In the genomic region with DNA sequence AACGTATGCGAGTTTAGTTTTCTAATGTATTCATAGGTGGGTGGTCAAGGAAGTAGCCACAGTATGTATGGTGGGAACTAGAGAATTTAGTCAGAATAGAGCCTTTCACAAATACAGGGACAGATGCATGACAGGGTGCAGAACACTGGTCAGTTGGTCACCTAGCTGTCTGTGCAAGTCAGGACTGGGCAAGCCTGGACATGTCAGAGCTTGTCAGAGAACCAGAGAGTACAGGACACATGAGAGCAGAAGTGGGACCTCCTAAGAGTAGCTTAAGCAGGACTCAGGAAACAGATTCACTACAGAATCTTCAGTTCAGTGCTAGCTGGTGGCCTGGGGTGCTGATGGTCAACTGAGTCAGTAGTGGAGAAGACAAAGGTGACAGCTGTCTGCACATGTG, we compare ENCODE assay signal across 29 mouse cellular contexts.
"Had no signal": no experiment of that assay in that cellular context is flagged by ENCODE, and none has a peak within 500 bp of the region (broad histone marks: within the 10 kb centered on the region; RNA-seq: fewer than 3 reads in every experiment).

No protein-coding gene starts in this region.

- H3K27ac ChIP-seq: limb, embryonic 10.5 days; limb, embryonic 12.5 days; limb, embryonic 13.5 days; limb, embryonic 15.5 days; liver, embryonic 12.5 days; liver, embryonic 13.5 days; liver, embryonic 14.5 days; liver, embryonic 15.5 days; lung, embryonic 15.5 days; macrophage; midbrain, embryonic 10.5 days; midbrain, embryonic 12.5 days; midbrain, embryonic 13.5 days; midbrain, embryonic 15.5 days; neural tube, embryonic 12.5 days had no signal

- H3K9ac ChIP-seq: limb, embryonic 12.5 days; limb, embryonic 13.5 days; limb, embryonic 15.5 days; liver, embryonic 12.5 days; liver, embryonic 13.5 days; liver, embryonic 14.5 days; liver, embryonic 15.5 days; liver, postnatal 0 days; lung, embryonic 14.5 days; lung, embryonic 15.5 days; midbrain, embryonic 12.5 days; midbrain, embryonic 13.5 days; midbrain, embryonic 15.5 days; neural tube, embryonic 12.5 days had no signal

- H3K4me1 ChIP-seq: limb, embryonic 12.5 days; limb, embryonic 13.5 days; limb, embryonic 15.5 days; liver, embryonic 12.5 days; liver, embryonic 13.5 days; liver, embryonic 15.5 days; lung, embryonic 15.5 days; megakaryocyte, embryonic 14.5 days; midbrain, embryonic 12.5 days; midbrain, embryonic 13.5 days; midbrain, embryonic 15.5 days; neural tube, embryonic 12.5 days had no signal

- H3K36me3 ChIP-seq: limb, embryonic 10.5 days; limb, embryonic 12.5 days; limb, embryonic 13.5 days; limb, embryonic 15.5 days; liver, embryonic 12.5 days; liver, embryonic 13.5 days; liver, embryonic 15.5 days; lung, embryonic 15.5 days; midbrain, embryonic 10.5 days; midbrain, embryonic 12.5 days; midbrain, embryonic 13.5 days; midbrain, embryonic 15.5 days; neural tube, embryonic 12.5 days had no signal

- DNase-seq: left cerebral cortex, postnatal 4 days; liver; liver, embryonic 13.5 days; liver, postnatal 0 days; lung, adult 2 months; lung, embryonic 14.5 days; lung, postnatal 10 days; lung, postnatal 14 days; lung, postnatal 36 days; lung, postnatal 4 days; midbrain, embryonic 14.5 days had no signal

- H3K27me3 ChIP-seq: limb, embryonic 12.5 days; limb, embryonic 13.5 days; limb, embryonic 15.5 days; liver, embryonic 12.5 days; liver, embryonic 13.5 days; liver, embryonic 15.5 days; lung, embryonic 15.5 days; megakaryocyte, embryonic 14.5 days; midbrain, embryonic 12.5 days; midbrain, embryonic 13.5 days; midbrain, embryonic 15.5 days; neural tube, embryonic 12.5 days had no signal

- H3K4me2 ChIP-seq: limb, embryonic 12.5 days; limb, embryonic 13.5 days; limb, embryonic 15.5 days; liver, embryonic 11.5 days; liver, embryonic 12.5 days; liver, embryonic 13.5 days; liver, embryonic 15.5 days; lung, embryonic 14.5 days; lung, embryonic 15.5 days; midbrain, embryonic 11.5 days; midbrain, embryonic 12.5 days; midbrain, embryonic 13.5 days; midbrain, embryonic 15.5 days; neural tube, embryonic 12.5 days had no signal

- H3K9me3 ChIP-seq: limb, embryonic 10.5 days; limb, embryonic 12.5 days; limb, embryonic 13.5 days; limb, embryonic 15.5 days; liver, embryonic 12.5 days; liver, embryonic 13.5 days; liver, embryonic 15.5 days; lung, embryonic 15.5 days; midbrain, embryonic 10.5 days; midbrain, embryonic 12.5 days; midbrain, embryonic 13.5 days; midbrain, embryonic 15.5 days; neural tube, embryonic 12.5 days had no signal

- H3K4me3 ChIP-seq: limb, embryonic 10.5 days; limb, embryonic 12.5 days; limb, embryonic 13.5 days; limb, embryonic 15.5 days; liver, embryonic 12.5 days; liver, embryonic 13.5 days; liver, embryonic 15.5 days; lung, embryonic 15.5 days; megakaryocyte, embryonic 14.5 days; midbrain, embryonic 10.5 days; midbrain, embryonic 12.5 days; midbrain, embryonic 13.5 days; midbrain, embryonic 15.5 days; myocyte; neural tube, embryonic 12.5 days had no signal
